Mouse (Mus musculus) adipocyte (in vitro differentiated cells): Measurements from ENCODE around the gene Carns1.

ENCODE experiments used
- DNase-seq: peaks from one replicate; pipeline ENCODE4 v3.0.0-alpha.2; 2016; ENCODE audit warnings: low spot score

Carns1 gene

DNA sequence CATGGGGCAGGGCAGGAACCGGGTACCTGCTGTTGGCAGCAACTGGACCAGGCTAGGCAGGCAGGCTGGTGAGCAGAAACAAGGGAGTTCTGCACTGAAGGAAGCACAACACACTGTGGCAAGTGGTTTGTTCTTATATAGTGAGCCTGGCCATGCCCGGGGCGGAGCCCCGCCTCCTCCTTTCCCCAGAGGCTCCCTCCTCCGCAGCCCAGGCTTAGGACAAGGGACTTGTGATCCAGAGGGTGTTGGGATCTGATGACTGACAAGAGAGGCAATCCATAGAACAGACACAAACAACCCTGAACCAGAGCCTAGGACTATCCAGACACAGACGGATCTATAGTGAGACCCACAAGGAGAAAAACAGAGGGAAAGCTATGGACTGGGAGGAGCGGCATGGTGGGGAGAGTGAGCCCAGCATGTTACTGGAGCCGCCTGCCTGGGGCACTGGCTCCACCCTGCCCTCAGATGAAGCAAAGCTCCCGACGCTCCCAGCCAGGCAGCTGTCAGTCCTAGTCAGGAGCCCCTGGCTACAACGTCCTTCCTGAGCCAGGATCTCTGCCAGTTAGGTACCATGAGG, at the start of gene Carns1:
Carns1 (minus strand) TSS at position 112 of the 580 bp plus-strand sequence.
- DNase-seq = no peak

DNA sequence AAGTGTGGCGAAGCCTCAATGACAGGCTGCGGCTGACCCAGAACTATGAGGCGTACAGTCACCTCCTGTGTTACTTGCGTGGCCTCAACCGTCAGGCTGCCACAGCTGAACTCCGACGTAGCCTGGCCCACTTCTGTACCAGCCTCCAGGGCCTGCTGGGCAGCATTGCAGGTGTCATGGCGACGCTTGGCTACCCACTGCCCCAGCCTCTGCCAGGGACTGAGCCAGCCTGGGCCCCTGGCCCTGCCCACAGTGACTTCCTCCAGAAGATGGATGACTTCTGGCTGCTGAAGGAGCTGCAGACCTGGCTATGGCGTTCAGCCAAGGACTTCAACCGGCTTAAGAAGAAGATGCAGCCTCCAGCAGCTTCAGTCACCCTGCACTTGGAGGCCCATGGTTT, 46.9 kb upstream of the Carns1 start:
- no peak for DNase-seq

- peak; percentile 74 for DNase-seq
These were observed 45.9 kb upstream of the Carns1 start for GRCm38 (mm10) chr19:4220957-4221743.

DNA sequence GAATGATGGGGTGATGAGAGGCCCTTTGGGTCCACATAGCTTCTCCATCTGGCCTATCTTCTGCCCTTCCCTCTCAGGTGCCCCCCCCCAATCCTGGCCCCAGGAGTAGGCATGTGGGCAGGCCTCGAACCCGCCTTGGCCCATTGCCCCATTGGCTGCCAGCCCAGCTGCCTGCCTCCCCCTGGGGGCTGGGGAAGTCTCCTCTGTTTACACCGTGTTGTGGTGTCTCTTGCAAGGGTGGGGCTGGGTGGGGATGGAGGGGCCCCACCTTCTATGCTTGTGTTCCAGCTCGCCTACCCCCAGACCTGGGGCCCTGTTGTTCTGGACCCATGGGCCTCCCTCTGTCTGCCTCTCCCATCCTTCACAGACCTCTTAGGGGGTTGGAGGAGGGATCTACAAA, 45.1 kb upstream of the Carns1 start:
- DNase-seq = no peak

DNA sequence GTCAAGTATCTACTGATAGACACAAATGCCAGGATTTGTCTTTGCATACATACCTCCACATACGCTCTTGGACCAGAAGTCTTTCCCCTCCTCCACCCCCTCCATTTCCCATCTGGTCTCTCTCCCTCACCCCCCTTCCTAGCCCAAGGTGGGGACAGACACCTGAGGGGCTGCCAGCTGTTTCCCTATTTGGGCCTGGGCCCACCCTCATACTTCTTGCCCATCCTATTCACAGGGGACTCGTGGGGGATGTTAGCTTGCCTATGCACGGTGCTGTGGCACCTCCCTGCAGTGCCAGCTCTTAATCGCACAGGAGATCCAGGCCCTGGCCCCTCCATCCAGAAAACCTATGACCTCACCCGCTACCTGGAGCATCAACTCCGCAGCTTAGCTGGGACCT, 44.7 kb upstream of the Carns1 start:
- DNase-seq = no peak

DNA sequence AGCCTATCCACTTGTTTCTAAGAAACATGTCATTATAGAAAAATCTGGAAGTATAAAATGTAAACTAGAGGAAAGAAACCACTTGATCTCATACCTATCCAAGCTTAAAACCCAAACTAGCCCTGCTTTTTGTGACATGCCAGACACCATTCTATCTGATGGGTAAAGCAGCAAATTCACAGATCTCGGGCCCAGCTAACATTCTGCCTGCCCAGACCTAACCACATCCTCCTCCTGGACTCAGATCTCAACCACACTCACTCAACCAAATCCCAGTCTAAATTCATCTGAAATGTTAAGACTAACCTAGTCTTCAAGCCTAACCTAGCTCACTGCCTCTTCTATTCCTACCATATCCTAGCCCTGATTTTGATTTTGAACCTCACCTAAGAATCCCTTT, 43.5 kb upstream of the Carns1 start:
- DNase-seq = no peak

DNA sequence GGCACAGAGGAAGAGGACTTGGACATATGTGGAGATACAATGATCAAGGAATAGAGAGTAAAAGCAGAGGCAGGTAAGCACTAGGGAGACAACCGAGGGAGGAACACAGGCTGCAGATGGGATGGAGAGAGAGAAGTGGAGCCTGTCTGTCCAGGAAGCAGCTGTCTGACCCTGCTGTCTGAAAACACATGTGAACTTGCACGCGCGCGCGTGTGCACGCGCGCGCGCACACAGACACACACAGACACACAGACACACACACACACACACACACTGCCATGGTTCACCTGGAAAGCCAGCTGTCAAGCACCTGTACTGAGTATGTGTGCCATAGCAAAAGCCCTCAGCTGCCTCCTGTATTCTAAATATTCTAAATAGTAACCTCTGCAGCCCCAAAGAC, 43.0 kb upstream of the Carns1 start:
- no peak for DNase-seq

DNA sequence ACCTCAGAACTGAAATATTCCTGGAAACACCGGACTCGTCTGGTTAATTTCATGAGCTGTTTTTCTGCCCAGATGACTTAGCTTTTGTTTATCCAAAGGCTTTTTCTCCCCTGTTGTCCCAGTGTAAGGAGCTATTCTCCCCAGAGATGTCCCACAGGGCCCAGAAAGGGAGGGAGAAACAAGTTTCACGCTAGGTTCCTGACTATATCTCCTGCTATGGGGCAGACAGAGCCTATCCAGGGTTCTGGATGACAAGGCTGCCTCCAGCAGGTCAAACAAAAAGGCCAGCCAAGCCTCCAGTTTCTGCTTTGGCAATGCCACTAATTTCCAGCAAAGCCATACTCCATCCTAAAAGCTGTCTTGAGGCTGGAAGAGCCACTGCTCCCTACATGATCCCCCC, 42.6 kb upstream of the Carns1 start:
- peak; percentile 50 for DNase-seq

DNA sequence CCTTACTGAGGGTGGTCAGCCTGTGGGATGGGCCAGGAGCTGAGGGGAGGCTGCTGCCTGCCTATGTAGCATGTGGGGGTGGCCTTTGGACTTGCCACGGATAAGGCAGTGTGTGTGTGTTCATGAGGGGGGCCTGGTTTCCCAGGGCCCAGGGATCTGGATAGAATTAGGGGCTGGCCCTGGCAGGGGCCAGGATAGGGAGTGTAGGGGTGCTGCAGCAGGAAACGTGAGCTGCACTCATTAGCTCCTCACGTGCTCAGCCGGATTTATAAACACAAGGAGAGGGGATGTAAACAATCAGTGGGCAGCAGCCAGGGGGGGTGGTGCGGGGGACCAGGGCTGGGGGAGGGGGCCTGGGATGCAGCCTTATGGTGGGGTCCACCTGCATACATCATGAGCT, 41.9 kb upstream of the Carns1 start:
- DNase-seq = no peak

DNA sequence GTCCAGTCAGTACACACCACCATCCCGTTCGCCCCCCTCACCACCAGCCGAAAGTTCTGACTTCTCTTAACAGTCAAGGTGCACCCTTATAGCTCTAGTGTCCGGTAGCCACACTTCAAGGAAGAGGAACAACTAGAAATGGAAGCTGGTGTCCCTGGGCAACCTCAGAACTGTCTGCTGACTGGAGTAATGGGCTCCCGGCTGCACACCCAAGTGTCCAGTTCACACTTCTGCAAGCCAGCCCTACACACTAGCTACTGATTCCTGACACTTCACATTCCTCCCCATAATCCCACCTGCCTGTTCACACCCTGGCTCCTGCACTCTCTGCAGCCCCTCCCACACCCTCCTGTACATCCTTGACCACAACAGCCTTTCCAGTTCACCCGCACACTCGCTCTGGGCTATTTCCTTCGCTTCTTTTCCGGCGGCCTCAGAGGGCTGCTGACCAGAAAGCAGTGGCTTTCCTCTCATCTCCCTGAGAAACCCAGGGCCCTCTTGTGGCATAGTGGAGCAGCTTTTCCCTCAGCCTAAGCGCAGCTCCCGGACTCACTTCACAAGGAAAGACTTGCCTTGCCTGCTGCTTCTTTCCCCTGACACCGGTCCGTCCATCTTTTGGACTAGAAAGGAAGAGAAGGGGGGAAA, 40.9 kb upstream of the Carns1 start:
- DNase-seq = peak; percentile 84

DNA sequence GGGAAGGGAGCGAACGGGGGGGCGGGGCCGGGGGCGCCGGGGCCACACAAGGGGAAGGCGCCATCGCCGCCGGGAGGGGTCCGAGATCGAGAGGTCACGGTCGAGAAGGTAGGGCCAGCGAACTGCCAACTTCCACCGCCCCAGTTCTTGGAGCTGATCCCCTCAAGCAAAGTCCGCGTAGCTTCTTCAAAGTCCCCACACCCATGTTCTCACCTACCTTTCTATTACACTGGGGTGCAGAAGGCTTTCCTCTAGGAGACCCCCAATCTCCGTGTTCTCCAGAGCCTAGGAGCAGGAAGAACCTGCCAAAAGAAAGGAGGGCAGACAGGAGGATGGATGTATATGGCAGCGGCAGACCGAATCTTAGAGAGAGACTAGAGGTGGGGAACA, 40.2 kb upstream of the Carns1 start:
- peak; percentile 50 for DNase-seq

DNA sequence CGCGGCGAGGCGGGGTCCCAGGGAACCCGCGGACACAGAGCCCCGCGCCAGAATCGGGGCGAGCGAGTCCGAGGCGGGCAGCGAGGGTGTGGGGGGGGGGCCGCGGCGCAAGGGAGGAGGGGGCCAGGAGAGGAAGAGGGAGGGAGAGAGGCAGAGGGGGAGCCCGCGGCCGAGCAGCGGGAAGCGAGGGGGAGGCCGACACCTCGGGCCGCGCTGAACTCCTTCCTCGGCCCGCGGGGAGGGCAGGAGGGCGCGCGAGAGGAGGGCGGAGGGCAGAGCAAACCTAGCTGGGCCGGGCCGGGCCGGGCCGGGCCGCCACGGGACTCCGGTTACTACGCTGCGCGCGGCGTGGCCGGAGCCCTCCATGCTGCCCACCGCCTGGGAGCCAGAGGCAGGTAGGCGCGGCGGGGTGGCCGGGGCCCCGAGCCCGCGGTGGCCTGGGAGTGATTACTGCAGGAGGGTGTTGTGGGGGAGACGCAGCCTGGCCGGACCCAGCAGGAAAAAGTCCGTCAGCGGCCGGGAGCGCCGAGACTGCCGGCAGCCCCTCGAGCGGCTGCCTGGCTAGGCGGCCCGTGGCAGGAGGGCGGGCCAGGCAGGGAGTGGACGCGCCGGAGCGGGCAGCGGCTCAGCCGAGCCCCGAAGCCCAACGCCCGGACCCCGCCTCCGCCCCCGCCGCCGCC, 39.6 kb upstream of the Carns1 start:
- peak; percentile 51 for DNase-seq

GRCm38 (mm10) chr19:4214071-4214770, 38.9 kb upstream of the Carns1 start, which contains the start of the genes Clcf1 and AC109138.7:
Clcf1 (plus strand) TSS chr19:4214238.
AC109138.7 (plus strand) TSS chr19:4214357.
- DNase-seq = peak; percentile 82

DNA sequence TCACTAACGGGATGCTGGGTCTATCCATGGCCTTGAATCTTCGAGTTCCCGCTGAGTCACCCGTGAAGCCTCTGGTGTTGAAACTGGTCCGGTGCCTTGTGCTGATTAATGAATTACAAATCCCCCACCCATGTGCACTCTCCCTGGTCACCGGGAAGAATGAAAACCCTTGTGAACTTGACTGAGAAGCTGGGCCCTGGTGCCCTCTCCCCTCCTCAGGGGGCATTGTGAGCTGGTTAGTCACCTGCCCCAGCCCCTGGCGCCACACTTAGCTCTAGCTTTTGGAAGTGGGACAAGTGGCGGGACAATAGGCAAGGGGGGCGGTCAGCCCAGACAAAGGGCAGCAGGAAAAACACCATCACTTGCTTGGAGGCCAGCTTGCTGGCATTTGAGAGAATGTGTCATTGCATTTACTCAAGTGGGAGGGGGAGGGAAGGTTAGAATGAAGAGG, 38.3 kb upstream of the Carns1 start:
- peak; percentile 78 for DNase-seq

DNA sequence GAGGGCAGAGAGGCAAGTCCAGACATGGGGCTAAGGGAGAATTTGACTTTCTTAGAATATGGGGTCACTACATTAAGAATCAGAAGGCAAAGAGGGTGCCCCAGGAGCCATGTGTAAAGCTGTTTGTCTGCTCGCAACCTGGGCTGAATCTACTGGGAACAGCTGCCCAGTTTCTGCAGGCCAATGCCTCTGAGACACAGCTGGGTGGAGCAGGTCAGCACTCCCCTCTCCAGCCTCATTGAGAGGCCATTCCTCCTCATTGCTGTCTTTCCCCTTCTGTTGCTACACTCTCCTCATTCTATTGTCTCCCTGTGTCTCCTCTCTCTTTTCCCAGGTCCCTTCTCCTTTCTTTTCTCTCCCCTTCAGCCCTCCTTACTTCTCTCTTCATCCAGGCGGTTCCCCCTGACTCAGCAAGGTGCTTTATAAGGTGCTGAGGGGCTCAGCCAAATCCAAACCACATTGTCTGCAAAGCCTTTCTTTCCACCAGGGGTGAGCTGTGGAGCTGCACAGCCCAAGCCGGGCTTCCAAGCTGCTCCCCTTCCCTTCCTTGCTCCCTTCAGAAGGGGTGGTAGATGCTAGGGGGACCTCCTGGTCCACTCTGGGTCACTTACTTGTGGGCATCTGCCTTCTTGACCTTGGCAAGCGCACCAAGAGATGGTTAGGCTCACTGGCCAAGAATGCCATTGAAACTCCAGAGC, 36.8 kb upstream of the Carns1 start:
- DNase-seq = peak; percentile 50

- DNase-seq = no peak
These were observed 33.3 kb upstream of the Carns1 start for GRCm38 (mm10) chr19:4208563-4208962.

GRCm38 (mm10) chr19:4206971-4207370, 31.7 kb upstream of the Carns1 start:
- peak; percentile 90 for DNase-seq

GRCm38 (mm10) chr19:4204889-4205288, 29.6 kb upstream of the Carns1 start:
- DNase-seq = no peak

GRCm38 (mm10) chr19:4203604-4204326, 28.5 kb upstream of the Carns1 start:
- no peak for DNase-seq

GRCm38 (mm10) chr19:4203148-4203547, 27.9 kb upstream of the Carns1 start:
- no peak for DNase-seq

GRCm38 (mm10) chr19:4202149-4202548, 26.9 kb upstream of the Carns1 start:
- DNase-seq = no peak
